ENCODE assay signal across 8 mouse cellular contexts in the genomic region with DNA sequence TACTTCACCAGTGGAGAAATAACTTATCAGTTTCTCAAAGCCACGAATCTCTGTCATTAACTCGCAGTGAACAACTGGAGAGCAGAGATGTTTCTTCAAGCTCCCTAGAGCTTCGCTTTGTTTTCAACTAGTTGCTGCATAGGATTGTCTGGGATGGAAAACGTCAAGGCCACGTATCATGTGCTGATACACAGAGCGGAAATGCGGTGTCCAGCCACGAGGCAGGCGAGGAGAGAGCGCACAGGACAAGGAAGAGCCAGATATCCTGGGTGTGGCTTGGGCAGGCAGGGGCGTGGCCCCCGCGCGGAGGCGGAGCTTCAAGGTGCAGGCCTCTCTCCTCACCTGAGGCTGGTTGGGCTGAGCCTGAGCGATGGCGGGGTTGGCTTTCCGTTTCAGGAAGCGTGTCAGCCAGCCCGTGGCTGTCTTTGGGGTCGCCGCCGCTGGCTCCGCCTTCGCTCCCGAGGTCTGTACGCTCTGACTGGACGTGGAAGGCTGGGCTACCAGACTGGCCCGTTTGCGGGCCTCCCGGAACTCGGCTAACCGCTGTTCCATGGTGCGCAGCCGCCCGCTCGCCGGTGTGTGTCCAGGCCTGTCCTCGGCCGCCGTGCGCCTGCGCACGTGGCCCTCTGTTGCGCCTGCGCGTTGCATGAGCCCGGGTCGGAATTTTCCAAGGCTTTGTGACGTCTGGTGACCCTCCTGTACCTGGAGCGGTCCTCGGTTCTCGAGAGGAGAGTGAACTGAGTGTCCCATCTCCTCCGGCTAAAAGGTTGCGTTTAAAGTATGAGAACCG. TPM values are rescaled to one million over a fixed set of nuclear protein-coding genes. Genes with fewer than 3 reads are reported as not detected.
DNase-seq lines count a peak whose midpoint lies in the region; ATAC-seq and TF ChIP-seq lines count a peak whose summit lies in the region.

No protein-coding gene starts in this region.

- H3K9ac ChIP-seq in forebrain, embryonic 12.5 days = peak overlapping the region; percentile 62
- H3K9ac ChIP-seq in heart, postnatal 0 days (replicated peaks; ENCODE audit: low read depth, low read length) = peak overlapping the region; percentile 72
- H3K9ac ChIP-seq in liver, embryonic 16.5 days (ENCODE audit: low read depth, low read length) = peak overlapping the region; percentile 61
- H3K9ac ChIP-seq in neural tube, embryonic 13.5 days = peak overlapping the region; percentile 77

- peak overlapping the region; percentile 71 for H3K4me2 ChIP-seq in forebrain, embryonic 12.5 days
- peak overlapping the region; percentile 74 for H3K4me2 ChIP-seq in heart, postnatal 0 days (ENCODE audit: low read depth, low read length)
- H3K4me2 ChIP-seq in liver, embryonic 16.5 days (ENCODE audit: low read depth, low read length) = peak overlapping the region; percentile 83
- peak overlapping the region; percentile 72 for H3K4me2 ChIP-seq in neural tube, embryonic 13.5 days

- 3% methylated on average over 56 of the region's 56 CpGs for WGBS in forebrain, embryonic 12.5 days
- WGBS in heart, postnatal 0 days = under 1% methylated on average over 56 of the region's 56 CpGs
- 1% methylated on average over 56 of the region's 56 CpGs for WGBS in liver, embryonic 16.5 days (ENCODE audit: insufficient replicate concordance)
- WGBS in neural tube, embryonic 13.5 days = 3% methylated on average over 55 of the region's 56 CpGs

- H3K36me3 ChIP-seq in E14TG2a.4 (ENCODE audit: insufficient read depth, low read length) = peaks cover 21% of the 10 kb centered on the region
- H3K36me3 ChIP-seq in forebrain, embryonic 12.5 days (replicated peaks) = no peaks in the 10 kb centered on the region
- no peaks in the 10 kb centered on the region for H3K36me3 ChIP-seq in heart, postnatal 0 days (replicated peaks; ENCODE audit: control insufficient read depth, insufficient read depth, low read length)
- H3K36me3 ChIP-seq in liver, embryonic 16.5 days (ENCODE audit: control insufficient read depth, insufficient read depth) = no peaks in the 10 kb centered on the region
- H3K36me3 ChIP-seq in neural tube, embryonic 13.5 days = no peaks in the 10 kb centered on the region
- peaks cover 6% of the 10 kb centered on the region for H3K36me3 ChIP-seq in testis, adult 2 months (ENCODE audit: control insufficient read depth, insufficient read depth, low read length)

- peak; percentile 97 for ATAC-seq in forebrain, embryonic 12.5 days (ENCODE audit: low FRiP score)
- peak; percentile 95 for ATAC-seq in heart, postnatal 0 days (ENCODE audit: insufficient read depth, low read depth)
- peak; percentile 95 for ATAC-seq in liver, embryonic 16.5 days (ENCODE audit: low read depth)
- peak; percentile 98 for ATAC-seq in neural tube, embryonic 13.5 days (ENCODE audit: low read depth)

- no peaks in the 10 kb centered on the region for H3K27me3 ChIP-seq in E14TG2a.4 (ENCODE audit: insufficient read depth, low read length)
- H3K27me3 ChIP-seq in forebrain, embryonic 12.5 days = no peaks in the 10 kb centered on the region
- no peaks in the 10 kb centered on the region for H3K27me3 ChIP-seq in heart, postnatal 0 days (ENCODE audit: control insufficient read depth, insufficient read depth, low read length)
- H3K27me3 ChIP-seq in liver, embryonic 16.5 days (ENCODE audit: control insufficient read depth, insufficient read depth, low read depth, low read length) = no peaks in the 10 kb centered on the region
- no peaks in the 10 kb centered on the region for H3K27me3 ChIP-seq in neural tube, embryonic 13.5 days
- H3K27me3 ChIP-seq in testis, adult 2 months (ENCODE audit: control insufficient read depth, insufficient read depth, low read length) = no peaks in the 10 kb centered on the region

- peak; percentile 77 for DNase-seq in c-Kit-positive CD71-positive TER-119-positive erythroid progenitor cells, embryonic 14.5 days (ENCODE audit: low spot score)
- DNase-seq in heart, postnatal 0 days (ENCODE audit: low spot score) = peak; percentile 87
- DNase-seq in kidney, postnatal 4 days = peak; percentile 91 to 96

- TF ChIP-seq POLR2A in testis, adult 2 months (IDR thresholded peaks at IDR 0.05; ENCODE audit: control insufficient read depth, low read depth, low read length) = peak; percentile 98

- no peak for TF ChIP-seq EP300 in heart, postnatal 0 days (IDR thresholded peaks at IDR 0.05; ENCODE audit: low read depth)

- no peaks in the 10 kb centered on the region for H3K9me3 ChIP-seq in E14TG2a.4 (ENCODE audit: low read length)
- H3K9me3 ChIP-seq in forebrain, embryonic 12.5 days = no peaks in the 10 kb centered on the region
- H3K9me3 ChIP-seq in heart, postnatal 0 days (replicated peaks; ENCODE audit: control insufficient read depth, low read length) = no peaks in the 10 kb centered on the region
- no peaks in the 10 kb centered on the region for H3K9me3 ChIP-seq in liver, embryonic 16.5 days (replicated peaks; ENCODE audit: control insufficient read depth, low read length)
- no peaks in the 10 kb centered on the region for H3K9me3 ChIP-seq in neural tube, embryonic 13.5 days

- TF ChIP-seq CTCF in E14TG2a.4 (conservative IDR thresholded peaks at IDR 0.05; ENCODE audit: low read length) = no peak
- TF ChIP-seq CTCF in heart, postnatal 0 days (IDR thresholded peaks at IDR 0.05; ENCODE audit: low read depth) = no peak
- TF ChIP-seq CTCF in testis, adult 2 months (IDR thresholded peaks at IDR 0.05; ENCODE audit: control insufficient read depth, insufficient read depth, insufficient replicate concordance, low read depth, low read length) = no peak

- H3K4me3 ChIP-seq in E14TG2a.4 (replicated peaks; ENCODE audit: low read length) = peak overlapping the region; percentile 81
- peak overlapping the region; percentile 55 for H3K4me3 ChIP-seq in forebrain, embryonic 12.5 days (replicated peaks)
- peak overlapping the region; percentile 62 for H3K4me3 ChIP-seq in heart, postnatal 0 days (ENCODE audit: low read depth, low read length)
- peak overlapping the region; percentile 68 for H3K4me3 ChIP-seq in liver, embryonic 16.5 days (ENCODE audit: low read depth, low read length)
- H3K4me3 ChIP-seq in neural tube, embryonic 13.5 days = peak overlapping the region; percentile 57
- H3K4me3 ChIP-seq in testis, adult 2 months (ENCODE audit: control insufficient read depth, low read depth, low read length) = peak overlapping the region; percentile 98

- H3K27ac ChIP-seq in forebrain, embryonic 12.5 days = peak overlapping the region; percentile 96
- H3K27ac ChIP-seq in heart, postnatal 0 days (ENCODE audit: low read depth) = peak overlapping the region; percentile 93
- peak overlapping the region; percentile 90 for H3K27ac ChIP-seq in liver, embryonic 16.5 days (ENCODE audit: low read length)
- peak overlapping the region; percentile 96 for H3K27ac ChIP-seq in neural tube, embryonic 13.5 days (replicated peaks)
- H3K27ac ChIP-seq in testis, adult 2 months (ENCODE audit: control insufficient read depth, insufficient read depth, low read depth, low read length) = peak overlapping the region; percentile 100

- H3K4me1 ChIP-seq in E14TG2a.4 (replicated peaks; ENCODE audit: low read depth, low read length) = peaks cover 45% of the 10 kb centered on the region
- H3K4me1 ChIP-seq in forebrain, embryonic 12.5 days = peaks cover 22% of the 10 kb centered on the region
- peaks cover 15% of the 10 kb centered on the region for H3K4me1 ChIP-seq in heart, postnatal 0 days (ENCODE audit: control insufficient read depth, insufficient read depth)
- H3K4me1 ChIP-seq in liver, embryonic 16.5 days (ENCODE audit: control insufficient read depth, low read depth, low read length) = peaks cover 20% of the 10 kb centered on the region
- peaks cover 22% of the 10 kb centered on the region for H3K4me1 ChIP-seq in neural tube, embryonic 13.5 days (replicated peaks)
- peaks cover 3% of the 10 kb centered on the region for H3K4me1 ChIP-seq in testis, adult 2 months (ENCODE audit: control insufficient read depth, insufficient read depth, low read length)

RNA-seq across cellular contexts. Expression of a gene that starts 55.6 kb away (rescaled TPM):
- 10.5 and 11.0 TPM in 2 replicates for polyA plus RNA-seq in forebrain, embryonic 12.5 days (2016; fragmentation: Nextera tagmentation; extraction: Ambion mirVana)
- 1.9 and 12.6 TPM in 2 replicates for total RNA-seq in heart, postnatal 0 days (2014; rRNA removed; ENCODE audit: low replicate concordance)
- 10.4 and 10.8 TPM in 2 replicates for polyA plus RNA-seq in heart, postnatal 0 days (2015; fragmentation: Nextera tagmentation; extraction: Ambion mirVana)
- 4.0 and 4.4 TPM in 2 replicates for polyA plus RNA-seq in liver, embryonic 16.5 days (2015; fragmentation: Nextera tagmentation; extraction: Ambion mirVana)
- polyA plus RNA-seq in neural tube, embryonic 13.5 days (2015; fragmentation: Nextera tagmentation; extraction: Ambion mirVana) = 12.3 and 14.3 TPM in 2 replicates
- 220 and 227 TPM in 2 replicates for polyA plus RNA-seq in testis, adult 2 months (2012; rRNA removed)

Comparison
In these comparisons a context has a peak if more than half of its experiments do, and no peak if none do; other contexts are left out.
1. Peak in every context shown above with its lines: DNase-seq, ATAC-seq, H3K4me3 ChIP-seq and H3K27ac ChIP-seq.
2. RNA of a gene that starts 55.6 kb away (polyA plus RNA-seq): 220 to 227 TPM in testis, adult 2 months; 12.3 to 14.3 TPM in neural tube, embryonic 13.5 days, 10.5 to 11.0 TPM in forebrain, embryonic 12.5 days, 10.4 to 10.8 TPM in heart, postnatal 0 days and 4.0 to 4.4 TPM in liver, embryonic 16.5 days; every median in the first group is over 10 times any median in the second.